Mouse (Mus musculus) myocyte (in vitro differentiated cells): ENCODE data around the gene Hacd1.

Experiments used
- CEBPB ChIP-seq: IDR thresholded peaks from 2 replicates; pipeline ENCODE4 v1.6.1; 2011; ENCODE audit warnings: mild to moderate bottlenecking, moderate library complexity; ENCODE audit not compliant: poor library complexity, insufficient read depth, severe bottlenecking
- MAX ChIP-seq: IDR thresholded peaks from one replicate; pipeline ENCODE4 v1.6.1; 2011; ENCODE audit warnings: low read depth, mild to moderate bottlenecking, control low read depth
- POLR2A ChIP-seq: IDR thresholded peaks from one replicate; pipeline ENCODE4 v1.6.1; 2011; ENCODE audit warnings: low read depth, mild to moderate bottlenecking, control low read depth, moderate library complexity; ENCODE audit not compliant: insufficient read length
- REST ChIP-seq: IDR thresholded peaks from one replicate; pipeline ENCODE4 v1.6.1; 2011; ENCODE audit warnings: mild to moderate bottlenecking, control low read depth, moderate library complexity; ENCODE audit not compliant: insufficient read depth, insufficient read length
- TCF12 ChIP-seq: IDR thresholded peaks from one replicate; pipeline ENCODE4 v1.6.1; 2011; ENCODE audit warnings: mild to moderate bottlenecking, control low read depth; ENCODE audit not compliant: poor library complexity, insufficient read depth, severe bottlenecking
- USF1 ChIP-seq: IDR thresholded peaks from one replicate; pipeline ENCODE4 v1.6.1; 2011; ENCODE audit warnings: low read depth, mild to moderate bottlenecking, control low read depth, moderate library complexity

DNA sequence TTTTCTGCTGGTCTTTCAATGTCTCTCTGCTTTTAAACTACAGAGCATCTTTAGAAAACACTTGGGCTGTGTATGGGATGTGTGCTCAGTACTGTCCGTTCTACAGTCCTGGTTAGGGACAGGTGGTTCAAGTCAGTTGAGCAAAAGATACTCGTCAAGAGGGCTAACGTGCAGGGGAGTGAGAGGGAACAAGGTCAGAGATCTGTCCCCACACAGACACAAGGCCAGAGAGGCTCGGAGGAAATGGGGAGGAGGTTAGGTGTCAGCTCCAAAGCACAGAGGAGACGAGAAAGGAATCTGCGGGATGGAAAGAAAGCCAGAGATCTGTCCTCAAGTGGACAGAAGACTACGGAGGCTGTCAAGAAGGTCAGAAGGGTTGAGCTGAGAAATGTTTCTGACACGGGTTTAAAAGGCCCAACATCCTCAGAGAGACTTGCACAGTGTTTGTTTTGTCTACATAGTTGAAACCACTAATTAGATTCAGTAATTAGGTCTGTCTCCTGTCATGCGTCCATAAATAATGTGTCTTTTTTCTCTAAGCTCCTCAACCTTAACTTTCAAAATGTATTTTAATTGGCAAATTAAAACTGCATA, 12.3 kb downstream of the Hacd1 start:
- TF ChIP-seq MAX, result no peak
- no peak for TF ChIP-seq POLR2A
- no peak for TF ChIP-seq CEBPB
- TF ChIP-seq USF1, result no peak
- no peak for TF ChIP-seq TCF12
- TF ChIP-seq REST, result no peak
